Mouse (Mus musculus) kidney, embryonic 15.5 days (tissue): ENCODE measurements at regions not wholly inside any gene's neighbourhood (a gene's known extent, or its start where the extent isn't known, plus 50 kb on each side); places are given as distances from the start of the nearest gene placed in this dataset.

Source experiments
- ATAC-seq: fragments of 200-750 bp; cut with Nextera tagmentation; replicated peaks from 2 replicates; pipeline ENCODE4 v1.8.0; 2017; ENCODE audit warnings: moderate TSS enrichment; ENCODE audit not compliant: low FRiP score
- H3K27ac ChIP-seq: fragments of 300-500 bp; sonication (generic); 2 replicates; pipeline ENCODE4 v1.5.1; 2015; ENCODE audit warnings: mild to moderate bottlenecking, inconsistent platforms
- H3K27me3 ChIP-seq: fragments of 300-500 bp; sonication (generic); 2 replicates; pipeline ENCODE4 v1.6.1; 2015; ENCODE audit warnings: inconsistent platforms
- H3K36me3 ChIP-seq: fragments of 300-500 bp; sonication (generic); 2 replicates; pipeline ENCODE4 v1.6.1; 2015; ENCODE audit warnings: inconsistent platforms
- H3K4me1 ChIP-seq: fragments of 300-500 bp; sonication (generic); 2 replicates; pipeline ENCODE4 v1.6.1; 2015; ENCODE audit warnings: inconsistent platforms
- H3K4me2 ChIP-seq: fragments of 300-500 bp; sonication (generic); 2 replicates; pipeline ENCODE4 v1.6.1; 2015; ENCODE audit warnings: moderate library complexity, mild to moderate bottlenecking, inconsistent platforms
- H3K4me3 ChIP-seq: fragments of 300-500 bp; sonication (generic); replicated peaks from 2 replicates; pipeline ENCODE4 v1.5.1; 2015; ENCODE audit warnings: mild to moderate bottlenecking, inconsistent platforms
- H3K9ac ChIP-seq: fragments of 300-500 bp; sonication (generic); 2 replicates; pipeline ENCODE4 v1.6.1; 2015; ENCODE audit warnings: mild to moderate bottlenecking, inconsistent platforms
- H3K9me3 ChIP-seq: fragments of 300-500 bp; sonication (generic); replicated peaks from 2 replicates; pipeline ENCODE4 v1.6.1; 2016; ENCODE audit warnings: inconsistent platforms
- WGBS: fragments of 180-500 bp; shearing (Covaris S2); methylation state at CpG from one replicate; pipeline ENCODE4 v1.1.7; 2015; ENCODE audit warnings: mixed read lengths; 5-methylcytosine and 5-hydroxymethylcytosine counted together

- Histone ChIP-seq H3K27me3 (no peaks in the 10 kb centered on the region), H3K27ac (no peak overlapping the region), H3K4me3 (no peak overlapping the region), H3K9me3 (no peaks in the 10 kb centered on the region), H3K9ac (no peak overlapping the region), H3K4me2 (no peak overlapping the region), H3K36me3 (no peaks in the 10 kb centered on the region), H3K4me1 (no peaks in the 10 kb centered on the region)
- 74% methylated on average over 6 of the region's 6 CpGs for WGBS
- ATAC-seq: no peak
Measured at GRCm38 (mm10) chr9:93969691-93970284, 568.1 kb downstream of the 1190002N15Rik start.

- 90% methylated on average over 5 of the region's 5 CpGs for WGBS
- H3K4me1 ChIP-seq: no peaks in the 10 kb centered on the region
- H3K36me3 ChIP-seq: no peaks in the 10 kb centered on the region
- no peak overlapping the region for H3K9ac ChIP-seq
- no peak overlapping the region for H3K4me2 ChIP-seq
- H3K27ac ChIP-seq: no peak overlapping the region
- H3K9me3 ChIP-seq: no peaks in the 10 kb centered on the region
- no peak overlapping the region for H3K4me3 ChIP-seq
- no peak for ATAC-seq
- no peaks in the 10 kb centered on the region for H3K27me3 ChIP-seq
Measured at GRCm38 (mm10) chr9:93969118-93969517, 568.8 kb downstream of the 1190002N15Rik start.

GRCm38 (mm10) chr9:93955235-93956040 is 582.4 kb downstream of the 1190002N15Rik start:
- Histone ChIP-seq H3K36me3 (no peaks in the 10 kb centered on the region), H3K4me1 (no peaks in the 10 kb centered on the region), H3K9me3 (no peaks in the 10 kb centered on the region), H3K9ac (no peak overlapping the region), H3K27ac (no peak overlapping the region), H3K4me3 (no peak overlapping the region), H3K4me2 (no peak overlapping the region), H3K27me3 (no peaks in the 10 kb centered on the region)
- no peak for ATAC-seq

- Histone ChIP-seq H3K4me2 (no peak overlapping the region), H3K36me3 (no peaks in the 10 kb centered on the region), H3K27ac (no peak overlapping the region), H3K9me3 (no peaks in the 10 kb centered on the region), H3K4me3 (no peak overlapping the region), H3K4me1 (no peaks in the 10 kb centered on the region), H3K27me3 (no peaks in the 10 kb centered on the region), H3K9ac (no peak overlapping the region)
- ATAC-seq: no peak
- WGBS: 80% methylated on average over 1 of the region's 1 CpGs
Measured at GRCm38 (mm10) chr9:93948671-93949070, 589.2 kb downstream of the 1190002N15Rik start.

GRCm38 (mm10) chr9:93947053-93947452 is 590.8 kb downstream of the 1190002N15Rik start:
- H3K4me2 ChIP-seq: no peak overlapping the region
- 92% methylated on average over 1 of the region's 1 CpGs for WGBS
- no peak for ATAC-seq
- H3K9ac ChIP-seq: no peak overlapping the region
- no peaks in the 10 kb centered on the region for H3K9me3 ChIP-seq
- H3K27me3 ChIP-seq: no peaks in the 10 kb centered on the region
- H3K4me1 ChIP-seq: no peaks in the 10 kb centered on the region
- no peak overlapping the region for H3K27ac ChIP-seq
- no peaks in the 10 kb centered on the region for H3K36me3 ChIP-seq
- no peak overlapping the region for H3K4me3 ChIP-seq

- Histone ChIP-seq H3K9me3 (no peaks in the 10 kb centered on the region), H3K4me1 (no peaks in the 10 kb centered on the region), H3K4me3 (no peak overlapping the region), H3K27ac (no peak overlapping the region), H3K4me2 (no peak overlapping the region), H3K9ac (no peak overlapping the region), H3K36me3 (no peaks in the 10 kb centered on the region), H3K27me3 (no peaks in the 10 kb centered on the region)
- ATAC-seq: peak; percentile 58
- 13% methylated on average over 3 of the region's 3 CpGs for WGBS
Measured at GRCm38 (mm10) chr9:93940193-93940592, 597.7 kb downstream of the 1190002N15Rik start.

GRCm38 (mm10) chr9:93930684-93931083 is 607.2 kb downstream of the 1190002N15Rik start:
- Histone ChIP-seq H3K27ac (no peak overlapping the region), H3K27me3 (no peaks in the 10 kb centered on the region), H3K4me3 (no peak overlapping the region), H3K9me3 (no peaks in the 10 kb centered on the region), H3K4me2 (no peak overlapping the region), H3K36me3 (no peaks in the 10 kb centered on the region), H3K9ac (no peak overlapping the region), H3K4me1 (no peaks in the 10 kb centered on the region)
- ATAC-seq: no peak
- 72% methylated on average over 2 of the region's 2 CpGs for WGBS

- Histone ChIP-seq H3K4me3 (no peak overlapping the region), H3K27ac (no peak overlapping the region), H3K27me3 (no peaks in the 10 kb centered on the region), H3K4me1 (no peaks in the 10 kb centered on the region), H3K9me3 (no peaks in the 10 kb centered on the region), H3K9ac (no peak overlapping the region), H3K4me2 (no peak overlapping the region), H3K36me3 (no peaks in the 10 kb centered on the region)
- 71% methylated on average over 1 of the region's 1 CpGs for whole genome bisulfite sequencing
- ATAC-seq: no peak
Measured at GRCm38 (mm10) chr9:93889256-93889655, 648.6 kb downstream of the 1190002N15Rik start.

GRCm38 (mm10) chr9:93880112-93880511 is 657.8 kb downstream of the 1190002N15Rik start:
- H3K36me3 ChIP-seq: no peaks in the 10 kb centered on the region
- no peaks in the 10 kb centered on the region for H3K9me3 ChIP-seq
- H3K4me2 ChIP-seq: no peak overlapping the region
- H3K27ac ChIP-seq: no peak overlapping the region
- H3K27me3 ChIP-seq: no peaks in the 10 kb centered on the region
- no peak overlapping the region for H3K9ac ChIP-seq
- ATAC-seq: peak; percentile 94
- H3K4me1 ChIP-seq: no peaks in the 10 kb centered on the region
- WGBS: 21% methylated on average over 2 of the region's 2 CpGs
- no peak overlapping the region for H3K4me3 ChIP-seq

GRCm38 (mm10) chr9:93879572-93879971 is 658.3 kb downstream of the 1190002N15Rik start:
- Histone ChIP-seq H3K4me3 (no peak overlapping the region), H3K4me2 (no peak overlapping the region), H3K9ac (no peak overlapping the region), H3K27ac (no peak overlapping the region; the same call in 1 of the 2 replicates), H3K9me3 (no peaks in the 10 kb centered on the region), H3K4me1 (no peaks in the 10 kb centered on the region), H3K36me3 (no peaks in the 10 kb centered on the region), H3K27me3 (no peaks in the 10 kb centered on the region)
- peak; percentile 46; the same call in 1 of the 2 replicates for ATAC-seq
- WGBS: 49% methylated on average over 2 of the region's 2 CpGs

GRCm38 (mm10) chr9:93870778-93871177 is 667.1 kb downstream of the 1190002N15Rik start:
- H3K4me2 ChIP-seq: no peak overlapping the region
- no peak overlapping the region for H3K4me3 ChIP-seq
- 87% methylated on average over 7 of the region's 7 CpGs for WGBS
- ATAC-seq: no peak
- H3K27ac ChIP-seq: no peak overlapping the region
- no peaks in the 10 kb centered on the region for H3K9me3 ChIP-seq
- no peak overlapping the region for H3K9ac ChIP-seq
- H3K27me3 ChIP-seq: no peaks in the 10 kb centered on the region
- no peaks in the 10 kb centered on the region for H3K36me3 ChIP-seq
- no peaks in the 10 kb centered on the region for H3K4me1 ChIP-seq

- Histone ChIP-seq H3K4me3 (no peak overlapping the region), H3K4me2 (no peak overlapping the region), H3K27me3 (no peaks in the 10 kb centered on the region), H3K27ac (no peak overlapping the region), H3K4me1 (no peaks in the 10 kb centered on the region), H3K9me3 (no peaks in the 10 kb centered on the region), H3K9ac (no peak overlapping the region), H3K36me3 (no peaks in the 10 kb centered on the region)
- ATAC-seq: no peak
- 75% methylated on average over 2 of the region's 2 CpGs for WGBS
Measured at GRCm38 (mm10) chr9:93857937-93858336, 679.9 kb downstream of the 1190002N15Rik start.
